Mouse (Mus musculus) heart, postnatal 0 days (tissue): ENCODE results near the gene Mid1. TPM values are rescaled to one million over a fixed set of nuclear protein-coding genes. Genes with fewer than 3 reads are reported as not detected.
A peak's percentile ranks its signal among the peaks of the same experiment; 100 is the strongest.

Source experiments
- ATAC-seq: fragments of 200-750 bp; cut with Nextera tagmentation; 2 replicates; pipeline ENCODE4 v1.8.0; 2017; ENCODE audit warnings: low read depth, moderate number of reproducible peaks, moderate library complexity; ENCODE audit not compliant: insufficient read depth
- DNase-seq: peaks from one replicate; pipeline ENCODE4 v3.0.0-alpha.2; 2016; ENCODE audit warnings: low spot score
- H3K27ac ChIP-seq: fragments of 300-500 bp; sonication (generic); 2 replicates; pipeline ENCODE4 v1.5.1; 2014; ENCODE audit warnings: low read depth, mild to moderate bottlenecking
- H3K27me3 ChIP-seq: fragments of 300-500 bp; sonication (generic); 2 replicates; pipeline ENCODE4 v1.6.1; 2014; ENCODE audit warnings: low read length, mixed read lengths; ENCODE audit not compliant: control insufficient read depth, insufficient read depth
- H3K36me3 ChIP-seq: fragments of 300-500 bp; sonication (generic); replicated peaks from 2 replicates; pipeline ENCODE4 v1.6.1; 2014; ENCODE audit warnings: low read length, mixed read lengths; ENCODE audit not compliant: control insufficient read depth, insufficient read depth
- H3K4me1 ChIP-seq: fragments of 300-500 bp; sonication (generic); 2 replicates; pipeline ENCODE4 v1.6.1; 2014; ENCODE audit warnings: antibody characterized with exemption; ENCODE audit not compliant: control insufficient read depth, insufficient read depth
- H3K4me2 ChIP-seq: fragments of 300-500 bp; sonication (generic); 2 replicates; pipeline ENCODE4 v1.6.1; 2014; ENCODE audit warnings: low read depth, mild to moderate bottlenecking, low read length, moderate library complexity
- H3K4me3 ChIP-seq: fragments of 300-500 bp; sonication (generic); 2 replicates; pipeline ENCODE4 v1.5.1; 2014; ENCODE audit warnings: low read depth, low read length
- H3K9ac ChIP-seq: fragments of 300-500 bp; sonication (generic); replicated peaks from 2 replicates; pipeline ENCODE4 v1.6.1; 2014; ENCODE audit warnings: low read depth, low read length, mixed read lengths
- H3K9me3 ChIP-seq: fragments of 300-500 bp; sonication (generic); replicated peaks from 2 replicates; pipeline ENCODE4 v1.6.1; 2016; ENCODE audit warnings: low read length; ENCODE audit not compliant: control insufficient read depth
- CTCF ChIP-seq: IDR thresholded peaks from 2 replicates; pipeline ENCODE4 v1.5.1; 2016; ENCODE audit warnings: antibody characterized with exemption, control low read depth, low read depth
- EP300 ChIP-seq: IDR thresholded peaks from 2 replicates; pipeline ENCODE4 v1.6.1; 2016; ENCODE audit warnings: antibody characterized with exemption, low read depth
- WGBS: fragments of 180-500 bp; shearing (Covaris S2); extraction: QIAGEN DNeasy Blood & Tissue Kit; methylation state at CpG from one replicate; pipeline ENCODE4 v1.1.7; 2014; 5-methylcytosine and 5-hydroxymethylcytosine counted together
- polyA plus RNA-seq: library from polyadenylated mRNA; unstranded; fragments of >200 nt; fragmentation: Nextera tagmentation; extraction: Ambion mirVana; gene quantifications from 2 replicates; pipeline ENCODE4 v1.2.1, GENCODE M21; 2015
- total RNA-seq: library from RNA; depleted of rRNA; stranded (reverse); fragments of >200 nt; gene quantifications from 2 replicates; pipeline ENCODE4 v1.2.3, GENCODE M21; 2014; ENCODE audit warnings: low replicate concordance

Gene Mid1
- total and polyA plus RNA-seq, 2 experiments from 2014 or later = 2.8 to 10.6 TPM

DNA sequence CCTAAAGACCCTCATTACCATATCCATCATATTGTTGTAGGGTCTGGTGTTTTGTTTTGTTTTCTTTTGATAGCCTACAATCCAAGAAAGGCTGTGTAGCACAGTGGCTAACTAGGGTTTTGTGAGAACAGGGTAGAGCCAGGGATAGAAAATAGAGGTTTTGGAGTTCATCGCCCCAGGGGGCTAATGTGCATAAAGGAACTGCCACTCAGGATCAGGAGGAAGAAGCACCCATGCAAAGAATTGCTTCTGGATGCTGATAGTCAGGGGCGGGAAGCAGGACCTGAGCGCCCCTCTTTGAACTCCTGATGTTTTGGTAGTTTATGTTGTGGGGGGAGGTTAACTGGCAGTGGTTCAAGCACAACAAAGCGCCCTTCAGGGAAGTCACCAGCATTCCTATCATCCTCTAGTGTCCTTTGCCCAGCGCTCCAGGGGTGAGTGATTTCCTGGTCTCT is 221.1 kb downstream of the Mid1 start:
- no peak overlapping the region for H3K27ac ChIP-seq
- DNase-seq (no peak), ATAC-seq (no peak)
- no peak overlapping the region for H3K4me3 ChIP-seq
- peak overlapping the region; percentile 31; the same call in 1 of the 2 replicates for H3K4me2 ChIP-seq
- no peaks in the 10 kb centered on the region for H3K9me3 ChIP-seq
- no peak for TF ChIP-seq CTCF
- no peak for TF ChIP-seq EP300
- H3K36me3 ChIP-seq = no peaks in the 10 kb centered on the region
- no peak overlapping the region for H3K9ac ChIP-seq
- WGBS = 15% methylated on average over 5 of the region's 5 CpGs
- no peaks in the 10 kb centered on the region for H3K27me3 ChIP-seq
- peaks cover 7% of the 10 kb centered on the region; the same call in 1 of the 2 replicates for H3K4me1 ChIP-seq

DNA sequence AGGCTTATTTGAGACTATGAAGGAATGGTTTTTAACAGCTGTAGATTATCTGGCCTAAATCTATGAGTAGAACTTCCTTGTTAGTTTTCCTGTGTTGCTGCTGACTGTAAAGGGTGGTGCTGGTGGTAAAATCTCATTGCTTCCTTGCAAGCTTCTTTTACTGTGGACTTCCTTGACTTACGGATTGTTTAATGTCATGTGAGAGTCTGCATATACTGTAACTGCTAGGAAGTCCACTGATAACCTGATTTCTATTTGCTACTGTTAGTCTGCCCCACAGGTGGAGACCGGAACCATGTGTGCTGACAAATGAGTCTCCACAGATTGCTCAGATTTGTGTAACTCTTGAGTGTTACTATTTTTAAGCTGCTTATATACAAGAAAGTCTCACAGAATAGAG is 224.9 kb downstream of the Mid1 start:
- peaks cover 7% of the 10 kb centered on the region; the same call in 1 of the 2 replicates for H3K4me1 ChIP-seq
- no peaks in the 10 kb centered on the region for H3K36me3 ChIP-seq
- H3K27ac ChIP-seq = no peak overlapping the region
- 61% methylated on average over 2 of the region's 2 CpGs for WGBS
- H3K9me3 ChIP-seq = no peaks in the 10 kb centered on the region
- no peak overlapping the region for H3K9ac ChIP-seq
- no peak overlapping the region for H3K4me2 ChIP-seq
- H3K27me3 ChIP-seq = no peaks in the 10 kb centered on the region
- ATAC-seq (no peak), DNase-seq (no peak)
- H3K4me3 ChIP-seq = no peak overlapping the region
- TF ChIP-seq EP300 = no peak
- no peak for TF ChIP-seq CTCF

DNA sequence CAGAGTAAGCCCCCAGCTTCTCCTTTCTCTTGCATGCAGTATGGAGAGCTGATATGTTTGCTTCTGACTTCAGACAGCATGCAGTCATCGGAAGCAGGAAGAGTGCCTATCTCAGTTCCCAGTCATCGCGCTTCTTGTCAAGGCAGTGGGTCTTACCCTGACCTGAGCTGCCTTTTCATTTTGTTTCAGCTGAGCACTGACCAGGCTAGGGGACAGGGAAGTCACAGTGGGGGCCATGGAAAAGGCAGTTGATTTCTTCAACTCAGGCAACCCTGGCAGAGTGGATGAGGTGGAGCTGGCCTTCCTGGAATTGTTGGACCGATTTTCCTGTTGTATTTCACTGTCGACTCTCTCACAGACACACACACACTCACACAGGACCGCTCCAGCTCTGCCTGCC is 230.7 kb downstream of the Mid1 start:
- no peaks in the 10 kb centered on the region for H3K4me1 ChIP-seq
- no peak overlapping the region for H3K4me2 ChIP-seq
- no peak for TF ChIP-seq EP300
- TF ChIP-seq CTCF = no peak
- H3K4me3 ChIP-seq = no peak overlapping the region
- ATAC-seq = no peak
- H3K9me3 ChIP-seq = no peaks in the 10 kb centered on the region
- no peak for DNase-seq
- no peaks in the 10 kb centered on the region for H3K36me3 ChIP-seq
- no peaks in the 10 kb centered on the region for H3K27me3 ChIP-seq
- H3K9ac ChIP-seq = no peak overlapping the region
- WGBS = 65% methylated on average over 6 of the region's 6 CpGs
- H3K27ac ChIP-seq = no peak overlapping the region

DNA sequence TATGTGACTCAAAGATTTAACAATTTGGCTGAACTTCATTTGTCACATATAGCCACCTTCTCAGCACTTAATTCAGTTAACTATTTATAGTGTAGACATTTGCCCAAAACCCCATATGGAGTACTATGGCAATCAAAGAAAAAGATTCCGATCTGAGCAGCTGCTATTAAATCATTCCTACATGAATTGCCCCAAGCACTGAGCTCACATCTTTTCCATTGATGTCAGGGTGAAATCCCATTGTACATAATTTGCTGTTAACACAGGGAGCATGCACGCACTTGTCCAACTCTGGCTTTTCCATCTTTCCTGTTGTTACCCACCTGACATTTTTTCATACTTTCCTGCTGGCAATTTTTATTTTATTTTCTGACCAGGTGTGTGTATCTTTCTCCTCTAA is 237.5 kb downstream of the Mid1 start:
- ATAC-seq = no peak
- TF ChIP-seq EP300 = no peak
- no peak for TF ChIP-seq CTCF
- no peak overlapping the region for H3K4me2 ChIP-seq
- H3K4me3 ChIP-seq = no peak overlapping the region
- WGBS = 90% methylated on average over 2 of the region's 2 CpGs
- no peaks in the 10 kb centered on the region for H3K36me3 ChIP-seq
- H3K4me1 ChIP-seq = no peaks in the 10 kb centered on the region
- H3K9me3 ChIP-seq = no peaks in the 10 kb centered on the region
- no peak overlapping the region for H3K27ac ChIP-seq
- H3K27me3 ChIP-seq = no peaks in the 10 kb centered on the region
- DNase-seq = no peak
- no peak overlapping the region for H3K9ac ChIP-seq

DNA sequence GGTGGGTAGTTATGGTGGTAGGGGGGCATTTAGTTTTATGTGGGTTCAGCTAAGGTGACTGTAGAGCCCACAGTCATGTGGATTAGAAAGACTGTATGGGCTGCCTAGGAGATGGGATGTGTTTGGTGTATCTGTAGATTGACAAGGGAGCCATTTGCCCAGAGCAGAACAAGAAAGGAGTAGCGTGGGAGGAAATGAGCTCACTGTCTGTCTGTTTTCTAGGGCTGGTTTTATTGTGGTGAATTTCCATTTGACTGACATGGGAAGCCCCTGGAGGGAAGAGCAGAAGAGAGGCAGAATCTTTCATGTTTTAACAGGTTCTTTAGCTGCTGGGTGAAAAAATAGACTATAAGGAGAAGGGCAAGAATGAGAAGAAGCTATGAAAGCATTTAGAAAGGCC is 238.4 kb downstream of the Mid1 start:
- 36% methylated on average over 1 of the region's 1 CpGs for WGBS
- no peak for ATAC-seq
- TF ChIP-seq CTCF (no peak), EP300 (no peak)

DNA sequence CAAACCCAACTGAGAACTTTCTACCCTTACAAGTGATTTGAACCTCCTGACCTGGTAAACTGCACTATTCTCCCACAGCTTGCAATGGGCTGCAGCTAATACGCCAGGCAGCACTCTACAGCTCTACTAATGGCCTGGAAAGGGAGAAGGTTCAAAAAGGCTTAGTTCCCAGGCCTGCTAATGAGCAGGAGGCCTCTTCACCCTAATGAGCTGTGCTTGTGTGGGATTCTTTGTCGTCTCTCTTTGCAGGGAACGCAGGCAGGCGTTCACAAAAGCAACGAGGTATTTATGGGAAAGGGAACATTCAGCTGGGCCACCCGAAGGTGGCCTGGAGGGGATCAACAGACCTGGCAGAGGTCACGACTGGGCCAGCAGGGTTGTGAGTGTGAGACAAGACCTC is 240.6 kb downstream of the Mid1 start:
- Histone ChIP-seq H3K4me2 (no peak overlapping the region), H3K4me1 (no peaks in the 10 kb centered on the region), H3K9ac (no peak overlapping the region), H3K4me3 (no peak overlapping the region), H3K36me3 (no peaks in the 10 kb centered on the region), H3K27ac (peak overlapping the region; percentile 20; the same call in 1 of the 2 replicates), H3K27me3 (no peaks in the 10 kb centered on the region), H3K9me3 (no peaks in the 10 kb centered on the region)
- 43% methylated on average over 7 of the region's 7 CpGs for WGBS
- TF ChIP-seq EP300 (no peak), CTCF (no peak)
- ATAC-seq (no peak), DNase-seq (no peak)

More for the DNA sequence above, 238.4 kb downstream of the Mid1 start:
- no peaks in the 10 kb centered on the region for H3K4me1 ChIP-seq
- H3K4me2 ChIP-seq = no peak overlapping the region
- no peak overlapping the region for H3K27ac ChIP-seq
- H3K4me3 ChIP-seq = no peak overlapping the region
- H3K9ac ChIP-seq = no peak overlapping the region
- H3K9me3 ChIP-seq = no peaks in the 10 kb centered on the region
- H3K36me3 ChIP-seq = no peaks in the 10 kb centered on the region
- DNase-seq = no peak
- H3K27me3 ChIP-seq = no peaks in the 10 kb centered on the region
